Mouse (Mus musculus): ENCODE measurements around the gene Abcd3. TPM values are rescaled to one million over a fixed set of nuclear protein-coding genes. Genes with fewer than 3 reads are reported as not detected.

Abcd3 gene
- 48.2 and 49.8 TPM in 2 replicates for polyA plus RNA-seq (2015; fragmentation: Nextera tagmentation; extraction: Ambion mirVana)

DNA sequence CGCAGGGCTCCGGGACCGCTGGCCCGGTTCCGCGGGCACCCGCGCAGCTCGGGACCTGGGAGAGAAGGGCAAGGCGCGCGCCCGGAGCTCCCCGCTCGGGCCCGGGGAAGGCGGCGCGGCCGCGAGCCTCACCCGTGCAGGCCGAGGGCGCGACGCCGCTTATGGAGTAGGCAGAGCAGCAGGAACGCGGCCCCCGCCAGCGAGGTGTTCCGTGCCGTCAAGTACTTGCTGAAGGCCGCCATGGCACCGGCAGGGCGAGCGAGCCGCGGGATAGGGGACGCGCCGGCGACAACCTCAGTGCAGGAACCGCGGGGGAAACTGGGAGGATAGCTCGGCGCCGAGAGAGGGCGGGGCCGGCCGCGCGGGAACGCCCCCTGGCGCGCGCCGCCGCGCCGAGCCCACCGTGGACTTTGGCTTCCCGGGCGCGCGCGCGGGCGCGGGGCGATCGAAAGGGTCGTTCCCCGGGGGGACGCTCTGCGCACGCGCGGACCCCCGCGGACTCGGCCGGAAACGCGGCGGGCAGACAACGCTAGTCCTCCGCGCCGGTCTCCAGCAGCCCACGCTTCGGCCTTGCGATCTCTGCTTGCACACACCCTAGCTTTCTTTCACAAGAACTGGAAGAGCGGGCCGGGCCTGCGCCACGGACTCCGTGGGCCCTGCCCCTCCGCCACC is at the start of gene Abcd3:
TSS of gene Abcd3 (minus strand) at position 426 of the 672 bp plus-strand sequence.
- Histone ChIP-seq H3K36me3 (ENCODE audit: control insufficient read depth, insufficient read depth) (no peaks in the 10 kb centered on the region), H3K4me3 (ENCODE audit: low read length) (peak within 1 kb of the TSS; percentile 91), H3K27ac (ENCODE audit: low read length) (peak within 1 kb of the TSS; percentile 97), H3K9ac (ENCODE audit: low read length) (peak within 1 kb of the TSS; percentile 96), H3K4me2 (ENCODE audit: low read depth, low read length) (peak within 1 kb of the TSS; percentile 74), H3K27me3 (ENCODE audit: control insufficient read depth, insufficient read depth, low read length) (no peaks in the 10 kb centered on the region), H3K9me3 (replicated peaks; ENCODE audit: control insufficient read depth, low read length) (no peaks in the 10 kb centered on the region), H3K4me1 (ENCODE audit: control insufficient read depth, insufficient read depth, low read length) (peaks cover 11% of the 10 kb centered on the region)
- ATAC-seq (replicated peaks; ENCODE audit: extremely low read depth, insufficient read depth, low FRiP score), result peak; percentile 88
- WGBS, result under 1% methylated on average over 94 of the region's 99 CpGs

DNA sequence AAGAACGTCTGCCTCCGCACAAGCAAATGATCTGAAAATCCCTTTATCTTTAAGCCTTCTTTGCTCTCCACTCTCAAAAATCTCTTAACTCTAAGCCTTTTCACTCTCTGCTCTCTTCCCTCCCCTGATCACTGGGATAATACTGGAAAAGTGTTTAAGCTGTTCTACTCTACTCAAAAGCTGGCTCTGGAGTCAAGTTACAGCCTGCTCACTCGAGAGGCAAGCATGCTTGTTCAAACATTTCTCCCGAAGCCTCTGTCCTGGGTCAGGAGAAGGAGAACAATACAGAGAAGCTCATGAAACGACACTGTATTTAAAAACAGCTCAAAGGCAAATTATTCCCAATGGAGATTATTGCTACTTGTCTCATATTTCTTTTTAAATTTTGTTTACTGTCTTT is 44.0 kb upstream of the Abcd3 start:
- no peaks in the 10 kb centered on the region; the same call in 1 of the 2 replicates for H3K27me3 ChIP-seq (ENCODE audit: control insufficient read depth, insufficient read depth, low read length)
- no peaks in the 10 kb centered on the region for H3K4me1 ChIP-seq (ENCODE audit: control insufficient read depth, insufficient read depth, low read length)
- no peak overlapping the region for H3K27ac ChIP-seq (ENCODE audit: low read length)
- H3K36me3 ChIP-seq (ENCODE audit: control insufficient read depth, insufficient read depth), result no peaks in the 10 kb centered on the region
- no peaks in the 10 kb centered on the region for H3K9me3 ChIP-seq (replicated peaks; ENCODE audit: control insufficient read depth, low read length)
- no peak overlapping the region for H3K4me2 ChIP-seq (ENCODE audit: low read depth, low read length)
- H3K9ac ChIP-seq (ENCODE audit: low read length), result no peak overlapping the region
- no peak overlapping the region for H3K4me3 ChIP-seq (ENCODE audit: low read length)
- WGBS, result 31% methylated on average over 5 of the region's 5 CpGs
- no peak for ATAC-seq (replicated peaks; ENCODE audit: extremely low read depth, insufficient read depth, low FRiP score)

DNA sequence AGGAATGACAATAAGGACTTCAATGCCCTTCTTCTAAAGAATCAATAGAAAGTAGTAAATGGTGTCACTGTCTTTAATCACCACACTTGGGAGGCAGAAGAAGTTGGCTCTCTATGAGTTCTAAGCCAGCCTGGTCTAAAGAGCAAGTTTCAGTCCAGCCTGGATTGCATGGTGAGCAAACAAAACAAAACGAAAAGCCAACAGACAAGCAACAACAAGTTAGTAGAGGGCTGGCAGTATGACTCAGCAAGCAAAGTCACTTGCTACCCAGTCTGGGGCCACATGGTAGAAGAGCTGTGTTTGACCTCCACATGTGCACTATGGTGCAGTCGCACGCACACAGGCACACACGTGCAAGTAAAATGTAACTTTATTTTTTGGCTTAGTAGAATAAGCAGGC is 41.0 kb upstream of the Abcd3 start:
- 89% methylated on average over 4 of the region's 4 CpGs for WGBS
- H3K4me1 ChIP-seq (ENCODE audit: control insufficient read depth, insufficient read depth, low read length), result no peaks in the 10 kb centered on the region
- no peak overlapping the region for H3K9ac ChIP-seq (ENCODE audit: low read length)
- H3K36me3 ChIP-seq (ENCODE audit: control insufficient read depth, insufficient read depth), result no peaks in the 10 kb centered on the region
- no peaks in the 10 kb centered on the region for H3K9me3 ChIP-seq (replicated peaks; ENCODE audit: control insufficient read depth, low read length)
- no peaks in the 10 kb centered on the region; the same call in 1 of the 2 replicates for H3K27me3 ChIP-seq (ENCODE audit: control insufficient read depth, insufficient read depth, low read length)
- H3K4me2 ChIP-seq (ENCODE audit: low read depth, low read length), result no peak overlapping the region
- ATAC-seq (replicated peaks; ENCODE audit: extremely low read depth, insufficient read depth, low FRiP score), result no peak
- no peak overlapping the region for H3K27ac ChIP-seq (ENCODE audit: low read length)
- no peak overlapping the region for H3K4me3 ChIP-seq (ENCODE audit: low read length)

DNA sequence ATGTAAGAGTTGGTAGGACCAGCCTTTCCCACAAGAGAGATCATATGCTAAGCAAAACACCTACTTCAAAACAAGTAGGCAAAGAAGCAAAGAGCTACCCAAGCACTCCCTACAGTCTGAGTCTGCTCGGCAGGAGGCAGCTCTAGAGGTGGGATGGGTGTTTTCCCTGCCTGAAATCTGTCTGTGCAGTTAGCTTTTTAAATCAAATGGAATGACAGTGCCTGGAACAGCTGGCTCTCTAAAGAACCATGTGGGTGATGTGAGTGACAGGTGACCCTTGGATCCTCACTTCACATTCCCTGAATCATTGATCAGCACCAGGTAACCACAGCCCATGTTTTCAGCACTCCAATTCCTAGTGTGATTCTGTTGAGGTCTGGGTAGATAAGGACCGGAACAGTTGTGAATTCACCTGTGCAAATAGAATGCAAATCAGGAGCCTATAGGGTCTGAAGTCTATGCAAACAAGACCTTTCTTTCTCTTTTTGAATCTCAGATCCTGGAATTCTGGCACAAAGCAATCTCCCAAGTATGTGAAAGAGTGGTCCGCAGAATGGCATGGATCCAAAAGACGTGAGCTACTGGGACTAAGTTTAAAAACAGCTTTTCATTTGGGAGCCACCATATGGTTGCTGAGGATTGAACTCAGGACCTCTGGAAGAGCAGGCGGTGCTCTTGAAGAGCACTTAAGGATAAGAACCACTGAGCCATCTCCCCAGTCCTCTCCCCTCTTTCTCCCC is 38.8 kb upstream of the Abcd3 start:
- Histone ChIP-seq H3K9ac (ENCODE audit: low read length) (no peak overlapping the region), H3K27ac (ENCODE audit: low read length) (no peak overlapping the region), H3K9me3 (replicated peaks; ENCODE audit: control insufficient read depth, low read length) (no peaks in the 10 kb centered on the region), H3K36me3 (ENCODE audit: control insufficient read depth, insufficient read depth) (no peaks in the 10 kb centered on the region), H3K4me3 (ENCODE audit: low read length) (no peak overlapping the region), H3K27me3 (ENCODE audit: control insufficient read depth, insufficient read depth, low read length) (no peaks in the 10 kb centered on the region; the same call in 1 of the 2 replicates), H3K4me2 (ENCODE audit: low read depth, low read length) (no peak overlapping the region), H3K4me1 (ENCODE audit: control insufficient read depth, insufficient read depth, low read length) (no peaks in the 10 kb centered on the region)
- WGBS, result 48% methylated on average over 5 of the region's 5 CpGs
- ATAC-seq (replicated peaks; ENCODE audit: extremely low read depth, insufficient read depth, low FRiP score), result no peak

DNA sequence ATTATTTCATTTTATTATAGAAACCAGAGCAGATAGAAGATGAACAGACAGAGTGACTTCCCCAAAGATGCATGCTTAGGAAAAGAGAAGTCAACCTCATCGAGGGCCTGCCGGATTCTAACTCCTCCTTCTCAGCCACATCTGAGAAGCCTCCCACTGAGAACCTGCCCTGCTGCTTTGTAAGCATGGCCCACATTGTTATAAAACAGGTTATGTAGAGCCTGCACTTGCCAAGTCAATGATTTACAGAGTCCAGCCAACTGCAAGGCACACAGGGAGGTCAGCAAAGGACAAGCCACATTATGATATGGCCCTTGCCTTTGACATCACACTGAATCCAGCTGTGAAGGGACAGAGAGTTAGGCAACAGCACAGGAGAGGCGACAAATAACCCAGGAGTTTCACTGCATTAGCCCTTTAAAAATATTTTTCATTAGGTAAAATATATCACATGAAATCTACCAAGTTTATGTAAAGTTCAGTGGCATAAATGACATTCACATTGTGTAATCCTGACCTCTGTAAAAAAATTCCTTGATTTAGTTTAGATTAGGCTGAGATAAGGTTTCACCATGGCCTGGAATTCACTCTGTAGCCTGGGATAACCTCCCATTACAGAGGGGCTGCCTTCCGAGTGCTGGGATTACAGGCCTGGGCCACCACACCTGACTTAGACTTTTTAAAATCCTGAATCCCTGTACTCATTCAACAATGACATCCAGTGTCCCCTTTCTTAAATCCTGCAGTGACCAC is 37.1 kb upstream of the Abcd3 start:
- H3K9me3 ChIP-seq (replicated peaks; ENCODE audit: control insufficient read depth, low read length), result no peaks in the 10 kb centered on the region
- H3K36me3 ChIP-seq (ENCODE audit: control insufficient read depth, insufficient read depth), result no peaks in the 10 kb centered on the region
- H3K27ac ChIP-seq (ENCODE audit: low read length), result no peak overlapping the region
- H3K9ac ChIP-seq (ENCODE audit: low read length), result no peak overlapping the region
- no peak overlapping the region for H3K4me2 ChIP-seq (ENCODE audit: low read depth, low read length)
- no peak for ATAC-seq (replicated peaks; ENCODE audit: extremely low read depth, insufficient read depth, low FRiP score)
- H3K27me3 ChIP-seq (ENCODE audit: control insufficient read depth, insufficient read depth, low read length), result no peaks in the 10 kb centered on the region
- no peaks in the 10 kb centered on the region for H3K4me1 ChIP-seq (ENCODE audit: control insufficient read depth, insufficient read depth, low read length)
- no peak overlapping the region for H3K4me3 ChIP-seq (ENCODE audit: low read length)
- 51% methylated on average over 4 of the region's 4 CpGs for WGBS

DNA sequence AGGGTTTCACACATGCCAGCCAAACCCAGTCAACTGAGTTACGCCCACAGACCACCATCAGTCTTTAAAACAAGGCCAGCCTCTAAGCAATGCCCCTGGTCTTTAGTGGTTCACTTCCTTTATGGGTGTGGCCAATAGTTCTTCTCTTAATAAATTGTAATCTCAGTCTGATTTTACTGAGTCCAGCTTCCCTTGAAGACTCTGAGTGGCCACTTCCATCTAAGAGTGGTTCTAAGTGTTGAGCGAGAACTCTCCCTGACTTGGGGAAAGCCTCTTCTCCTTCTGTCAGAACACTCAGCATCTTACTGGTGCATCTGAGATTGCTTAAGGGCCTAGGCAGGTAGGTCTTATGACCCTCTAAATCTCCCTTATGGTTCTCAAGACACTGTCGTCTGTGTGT is 35.9 kb upstream of the Abcd3 start:
- 86% methylated on average over 3 of the region's 3 CpGs for WGBS
- no peak overlapping the region for H3K27ac ChIP-seq (ENCODE audit: low read length)
- H3K9ac ChIP-seq (ENCODE audit: low read length), result no peak overlapping the region
- ATAC-seq (replicated peaks; ENCODE audit: extremely low read depth, insufficient read depth, low FRiP score), result no peak
- no peak overlapping the region for H3K4me3 ChIP-seq (ENCODE audit: low read length)
- H3K36me3 ChIP-seq (ENCODE audit: control insufficient read depth, insufficient read depth), result no peaks in the 10 kb centered on the region
- H3K4me2 ChIP-seq (ENCODE audit: low read depth, low read length), result no peak overlapping the region
- H3K9me3 ChIP-seq (replicated peaks; ENCODE audit: control insufficient read depth, low read length), result no peaks in the 10 kb centered on the region
- no peaks in the 10 kb centered on the region for H3K4me1 ChIP-seq (ENCODE audit: control insufficient read depth, insufficient read depth, low read length)
- no peaks in the 10 kb centered on the region for H3K27me3 ChIP-seq (ENCODE audit: control insufficient read depth, insufficient read depth, low read length)

DNA sequence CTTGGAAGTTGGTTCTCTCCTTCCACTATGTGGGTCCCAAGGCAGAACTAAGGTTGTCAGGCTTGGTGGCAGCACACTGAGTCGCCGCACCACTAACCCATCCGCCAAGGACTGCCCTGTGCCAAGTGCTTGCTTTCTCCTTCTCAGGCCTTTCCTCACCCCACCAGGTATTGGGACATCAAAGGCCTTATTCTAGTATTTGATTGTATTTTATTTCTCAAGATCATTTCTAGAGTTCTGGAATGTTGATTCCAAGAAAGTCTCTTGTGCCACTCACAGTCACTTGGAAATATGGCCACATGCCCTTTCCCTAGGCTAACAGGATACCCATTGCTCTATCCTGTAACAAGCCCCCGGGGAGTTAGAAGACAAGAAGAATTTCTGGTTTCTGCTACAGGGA is 35.3 kb upstream of the Abcd3 start:
- Histone ChIP-seq H3K27ac (ENCODE audit: low read length) (no peak overlapping the region), H3K4me3 (ENCODE audit: low read length) (no peak overlapping the region), H3K9ac (ENCODE audit: low read length) (no peak overlapping the region), H3K4me1 (ENCODE audit: control insufficient read depth, insufficient read depth, low read length) (no peaks in the 10 kb centered on the region), H3K4me2 (ENCODE audit: low read depth, low read length) (no peak overlapping the region), H3K27me3 (ENCODE audit: control insufficient read depth, insufficient read depth, low read length) (no peaks in the 10 kb centered on the region), H3K9me3 (replicated peaks; ENCODE audit: control insufficient read depth, low read length) (no peaks in the 10 kb centered on the region), H3K36me3 (ENCODE audit: control insufficient read depth, insufficient read depth) (no peaks in the 10 kb centered on the region)
- ATAC-seq (replicated peaks; ENCODE audit: extremely low read depth, insufficient read depth, low FRiP score), result no peak
- 90% methylated on average over 4 of the region's 4 CpGs for WGBS

DNA sequence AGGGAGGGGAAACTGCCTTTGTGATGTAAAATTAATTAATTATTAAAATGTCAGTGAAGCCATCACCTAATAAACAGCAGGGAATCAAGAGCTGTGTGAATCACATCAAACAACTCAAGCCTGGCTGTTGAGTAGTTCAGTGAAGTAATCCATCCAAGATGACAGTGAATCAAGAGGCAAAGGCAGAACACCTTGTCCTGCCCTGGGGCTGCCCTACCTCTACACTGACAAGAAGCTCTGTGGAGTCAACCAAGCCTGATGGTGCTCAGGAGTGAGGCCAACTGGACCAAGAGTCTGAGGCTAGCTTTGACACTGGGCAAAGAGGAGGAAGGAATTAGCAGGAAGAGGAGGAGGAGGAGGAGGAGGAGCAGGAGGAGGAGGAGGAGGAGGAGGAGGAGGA is 32.2 kb upstream of the Abcd3 start:
- H3K36me3 ChIP-seq (ENCODE audit: control insufficient read depth, insufficient read depth), result no peaks in the 10 kb centered on the region
- no peaks in the 10 kb centered on the region for H3K27me3 ChIP-seq (ENCODE audit: control insufficient read depth, insufficient read depth, low read length)
- H3K4me1 ChIP-seq (ENCODE audit: control insufficient read depth, insufficient read depth, low read length), result no peaks in the 10 kb centered on the region
- no peak overlapping the region for H3K9ac ChIP-seq (ENCODE audit: low read length)
- no peaks in the 10 kb centered on the region for H3K9me3 ChIP-seq (replicated peaks; ENCODE audit: control insufficient read depth, low read length)
- no peak overlapping the region for H3K4me3 ChIP-seq (ENCODE audit: low read length)
- no peak overlapping the region for H3K27ac ChIP-seq (ENCODE audit: low read length)
- ATAC-seq (replicated peaks; ENCODE audit: extremely low read depth, insufficient read depth, low FRiP score), result no peak
- no peak overlapping the region for H3K4me2 ChIP-seq (ENCODE audit: low read depth, low read length)

DNA sequence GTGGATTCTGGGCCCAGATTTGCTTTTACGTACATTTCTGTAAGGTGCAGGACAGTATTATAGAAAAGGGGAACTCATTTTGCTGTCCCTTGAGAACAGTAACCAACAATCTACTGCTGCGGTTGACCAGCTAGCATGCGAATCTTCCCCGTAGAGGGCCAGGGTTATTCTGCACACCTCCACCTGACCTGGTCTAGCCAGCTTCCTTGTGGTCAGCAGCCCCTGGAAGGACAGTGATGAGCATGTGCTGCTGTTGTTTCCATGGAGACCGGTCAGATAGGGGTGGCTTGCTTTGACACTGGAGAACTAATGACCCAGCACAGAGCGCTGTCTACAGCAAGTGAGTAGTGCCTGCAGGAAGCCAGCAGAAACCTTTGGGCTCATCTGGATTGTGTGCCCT is 29.6 kb upstream of the Abcd3 start:
- H3K9ac ChIP-seq (ENCODE audit: low read length), result no peak overlapping the region
- no peaks in the 10 kb centered on the region for H3K36me3 ChIP-seq (ENCODE audit: control insufficient read depth, insufficient read depth)
- ATAC-seq (replicated peaks; ENCODE audit: extremely low read depth, insufficient read depth, low FRiP score), result no peak
- no peaks in the 10 kb centered on the region for H3K27me3 ChIP-seq (ENCODE audit: control insufficient read depth, insufficient read depth, low read length)
- WGBS, result 91% methylated on average over 6 of the region's 6 CpGs
- H3K4me2 ChIP-seq (ENCODE audit: low read depth, low read length), result no peak overlapping the region
- no peaks in the 10 kb centered on the region for H3K9me3 ChIP-seq (replicated peaks; ENCODE audit: control insufficient read depth, low read length)
- H3K27ac ChIP-seq (ENCODE audit: low read length), result no peak overlapping the region
- no peaks in the 10 kb centered on the region for H3K4me1 ChIP-seq (ENCODE audit: control insufficient read depth, insufficient read depth, low read length)
- H3K4me3 ChIP-seq (ENCODE audit: low read length), result no peak overlapping the region
